Mouse (Mus musculus) layer of hippocampus, postnatal 14 days (tissue): ENCODE measurements around the gene Il27ra. TPM values are rescaled to one million over a fixed set of nuclear protein-coding genes. Genes with fewer than 3 reads are reported as not detected.

Experiments used
- DNase-seq, 2 experiments: peaks; one replicate each; pipeline ENCODE4 v3.0.0; 2021 to 2022; ENCODE audit warnings: low spot score in 2 of 2, mixed read lengths in 1 of 2
- long read RNA-seq, 2 experiments: library from polyadenylated mRNA; stranded (forward); transcript quantifications; one replicate each; pipeline ENCODE4 v2.0.0; 2021
- total RNA-seq, 2 experiments: library from RNA; stranded (reverse); gene quantifications; 2 replicates each; pipeline ENCODE4 v1.2.3; 2021

Il27ra gene
- total RNA-seq, result 1 to 10 TPM; 1.6 to 1.8 TPM
- long read RNA-seq, experiment 1, partial matches to known transcripts, result 0 of 5 reads
- long read RNA-seq, experiment 1, other reads (novel, unspliced or antisense), result 3 of 5 reads
- long read RNA-seq, experiment 2, partial matches to known transcripts, result 0 of 2 reads
- long read RNA-seq, experiment 2, other reads (novel, unspliced or antisense), result 0 of 2 reads

- peak; percentile 41 to 42 for DNase-seq
These were observed at the start of gene Il27ra for GRCm38 (mm10) chr8:84042066-84042947. Gene Il27ra, minus strand, starts transcription at chr8:84042589.

DNA sequence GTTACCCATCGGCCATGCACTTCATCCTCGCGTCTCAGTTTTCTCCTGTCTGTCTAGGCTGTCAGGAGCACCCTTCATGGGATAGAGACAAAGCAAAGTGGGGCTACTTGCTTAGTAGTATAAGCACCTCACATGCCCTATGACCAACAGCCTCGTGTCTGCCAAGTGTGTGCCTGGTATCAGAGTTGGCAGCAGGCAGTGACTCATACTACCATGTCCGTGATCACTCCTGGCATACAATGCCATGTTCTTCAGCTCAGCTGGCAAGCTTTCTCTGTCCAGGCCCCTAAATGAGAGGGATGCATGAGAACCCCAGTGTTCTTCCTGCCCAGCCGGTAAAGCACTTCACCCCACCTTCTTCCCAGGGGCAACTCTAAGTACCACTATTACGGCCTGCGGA is 48.2 kb upstream of the Il27ra start:
- DNase-seq, result no peak

DNA sequence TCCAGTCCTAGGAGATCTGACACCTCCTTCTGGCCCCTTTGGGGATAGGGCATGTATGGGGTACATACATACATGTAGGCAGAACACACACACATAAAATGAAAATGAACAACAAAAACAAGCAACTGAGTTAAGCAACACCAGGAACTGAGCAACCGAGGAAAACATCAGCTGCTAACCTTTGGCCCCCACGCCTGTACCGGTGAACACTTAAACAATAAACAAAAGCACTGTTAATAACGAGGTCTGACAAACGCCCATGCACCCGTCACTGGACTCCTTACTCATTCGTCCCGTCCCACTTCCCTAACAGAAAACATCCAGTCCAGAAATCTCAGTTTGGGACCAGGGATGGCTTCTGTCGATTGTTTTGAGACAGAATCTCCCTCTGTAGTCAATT is 46.9 kb upstream of the Il27ra start:
- no peak for DNase-seq

GRCm38 (mm10) chr8:84087821-84088220 is 45.4 kb upstream of the Il27ra start:
- no peak for DNase-seq

DNA sequence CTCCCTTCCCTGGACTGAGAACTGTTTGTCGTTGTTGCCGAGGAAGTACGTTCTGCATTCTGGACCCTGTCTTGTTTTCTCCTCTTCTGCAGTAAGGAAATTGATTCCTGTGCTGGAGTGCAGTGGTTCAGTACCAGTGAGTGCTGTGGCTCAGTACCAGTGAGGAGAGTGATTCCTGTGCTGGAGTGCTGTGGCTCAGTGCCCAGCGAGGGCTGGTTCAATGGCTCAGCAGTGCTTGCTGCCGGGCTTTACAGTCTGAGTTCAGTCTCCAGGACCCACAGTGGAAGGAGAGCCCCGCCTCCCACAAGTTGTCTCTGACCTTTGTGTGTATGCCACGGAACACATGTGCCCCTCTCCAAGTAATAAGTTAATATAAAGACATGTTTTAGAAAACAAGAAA is 44.8 kb upstream of the Il27ra start:
- no peak for DNase-seq

DNA sequence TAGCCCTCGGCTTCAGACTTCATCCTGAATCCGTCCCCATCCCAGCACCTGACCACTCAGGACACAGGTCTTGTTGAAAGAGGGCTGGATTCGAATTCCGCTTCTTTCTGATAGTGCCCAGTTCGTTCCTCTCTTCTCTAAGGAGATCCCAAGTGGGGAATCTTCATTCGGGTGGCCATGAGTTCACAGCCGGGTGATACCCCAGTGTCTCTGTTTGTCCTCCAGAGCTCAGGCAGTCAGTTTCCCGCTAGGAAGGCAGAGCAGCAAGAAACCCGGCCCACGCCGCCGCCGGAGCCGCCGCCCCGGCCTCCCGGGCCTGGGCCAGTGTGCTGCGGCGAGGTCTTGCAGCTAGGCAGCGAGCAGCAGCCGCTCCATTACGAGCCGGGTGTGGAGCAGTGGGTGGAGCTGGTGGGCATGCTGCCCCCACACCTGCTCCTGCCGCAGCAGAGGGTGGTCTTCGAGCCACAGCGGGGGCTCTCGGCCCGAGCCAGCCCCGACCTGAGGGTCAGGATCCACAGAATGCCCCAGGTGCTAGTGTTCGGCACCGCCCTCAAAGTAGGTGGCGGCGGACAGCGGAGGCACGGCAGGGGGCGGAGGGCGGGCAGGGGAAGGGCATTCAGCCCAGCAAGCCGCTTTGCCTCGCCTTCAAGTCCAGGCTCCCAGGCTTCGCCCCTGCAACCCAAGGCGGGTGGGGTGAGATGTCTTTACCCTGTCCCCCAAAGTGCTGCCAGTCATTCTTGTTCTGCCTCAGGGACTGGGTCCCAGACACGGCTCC is 42.1 kb upstream of the Il27ra start:
- no peak for DNase-seq

- no peak for DNase-seq
These were observed 41.4 kb upstream of the Il27ra start for GRCm38 (mm10) chr8:84083829-84084241.

DNA sequence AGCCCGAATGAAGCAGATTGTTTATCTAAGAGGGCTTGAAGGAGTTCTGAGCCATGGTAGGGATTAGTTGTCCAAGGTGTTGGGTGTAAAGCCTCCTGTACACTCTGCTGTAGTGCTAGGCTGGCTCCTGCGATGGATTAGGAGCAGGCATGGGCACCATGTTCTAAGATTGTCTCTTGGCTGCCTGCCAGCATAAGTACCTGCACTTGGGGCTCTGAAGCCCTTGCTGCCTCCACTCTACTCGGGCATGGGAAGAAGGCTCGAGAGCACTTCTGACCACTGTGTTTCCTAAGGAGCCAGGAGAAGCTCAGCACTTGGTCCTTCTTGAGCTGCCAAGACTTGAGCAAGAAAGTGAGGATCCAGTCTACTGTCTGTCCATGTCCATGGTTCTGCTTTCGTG is 36.8 kb upstream of the Il27ra start:
- DNase-seq, result no peak

DNA sequence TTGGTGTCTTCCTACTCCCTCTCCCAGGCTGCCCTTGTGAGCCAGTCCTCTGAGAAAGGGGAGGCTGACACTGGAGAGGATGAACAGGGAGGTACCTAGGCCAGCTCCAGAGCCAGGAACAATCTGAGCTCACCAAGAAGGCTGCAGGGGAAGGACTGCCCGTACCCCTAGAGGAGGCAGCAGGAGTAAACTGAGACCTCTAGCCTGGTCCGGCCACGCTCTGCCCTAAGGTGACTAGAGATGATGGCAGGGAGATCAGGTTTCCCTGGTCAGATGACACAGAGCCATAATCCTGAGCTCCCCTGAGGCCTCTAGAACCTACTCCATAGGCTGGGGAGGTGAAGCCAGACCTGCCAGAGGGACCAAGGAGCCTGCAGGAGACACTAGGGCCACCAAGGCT is 34.5 kb upstream of the Il27ra start:
- DNase-seq, result no peak

DNA sequence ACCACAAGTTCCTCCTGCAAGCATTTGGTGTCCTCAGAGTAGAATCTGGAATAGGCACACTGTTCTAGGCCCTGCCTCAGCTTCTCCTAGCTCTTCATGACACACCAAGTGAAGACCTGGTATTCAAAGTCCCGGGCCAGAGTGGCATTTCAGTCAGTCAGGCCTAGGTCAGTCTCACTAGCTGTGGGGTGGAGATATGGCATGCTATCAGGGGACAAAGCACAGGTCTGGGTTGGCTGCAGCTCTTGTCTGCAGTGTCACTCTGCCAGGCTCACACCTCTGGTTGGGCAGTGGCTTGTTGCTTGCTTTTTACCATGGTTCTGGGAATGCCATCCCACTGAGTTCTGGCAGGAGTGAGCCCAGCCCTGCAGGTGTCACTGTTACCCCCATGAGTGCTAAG is 34.0 kb upstream of the Il27ra start:
- no peak for DNase-seq

DNA sequence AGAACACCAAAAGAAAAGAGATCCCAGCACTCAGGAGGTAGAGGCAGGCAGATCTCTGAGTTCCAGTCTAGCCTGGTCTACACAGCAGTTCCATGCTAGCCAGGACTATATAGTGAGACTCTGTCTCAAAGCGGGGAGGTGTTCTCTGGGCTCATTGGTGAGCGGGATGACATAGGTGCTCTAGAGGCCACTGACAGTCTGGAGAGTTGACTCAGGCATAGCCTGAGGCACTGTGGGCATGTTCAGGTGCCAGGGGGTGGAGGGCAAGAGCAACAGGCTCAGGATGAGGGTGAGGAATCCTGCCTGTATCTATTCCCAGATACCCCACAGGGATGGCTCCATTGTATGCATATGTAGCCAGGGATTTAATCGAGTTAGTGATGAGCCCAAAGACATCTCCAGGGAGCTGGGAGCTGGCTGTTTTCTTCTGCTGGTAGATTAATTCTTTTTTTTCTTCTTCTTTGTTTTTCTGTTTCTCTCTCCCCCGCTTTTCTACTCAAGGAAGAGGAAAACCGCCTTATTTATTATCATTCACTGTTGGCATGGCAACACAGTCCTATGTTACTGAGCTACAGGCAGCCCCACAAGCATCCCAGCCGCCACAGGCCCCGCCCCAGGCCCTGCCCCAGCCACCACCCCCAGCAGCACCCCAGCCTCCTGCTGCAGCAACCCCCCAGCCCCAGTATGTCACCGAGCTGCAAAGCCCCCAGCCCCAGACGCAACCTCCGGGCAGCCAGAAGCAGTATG is 31.0 kb upstream of the Il27ra start:
- no peak for DNase-seq

DNA sequence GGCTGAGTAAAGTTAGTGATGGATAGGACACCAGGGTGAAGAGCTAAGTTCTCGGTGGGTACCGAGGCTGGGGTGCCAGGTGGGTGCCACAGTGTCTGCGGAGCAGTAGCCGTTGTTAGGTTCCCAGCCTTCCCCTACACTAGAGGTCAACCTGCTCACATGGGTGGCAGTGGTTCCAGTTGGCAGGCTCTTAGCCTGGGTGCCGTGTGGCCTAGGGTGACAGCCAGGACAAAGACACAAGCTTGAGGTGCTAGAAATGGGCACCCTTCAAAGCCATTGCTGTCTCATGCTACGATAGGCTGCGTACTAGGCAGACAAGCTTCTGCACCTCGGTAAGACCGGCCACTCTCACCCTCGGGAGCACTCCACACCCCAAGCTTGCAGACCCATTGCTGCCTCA is 29.9 kb upstream of the Il27ra start:
- DNase-seq, result no peak

GRCm38 (mm10) chr8:84071921-84072320 is 29.5 kb upstream of the Il27ra start:
- DNase-seq, result no peak

DNA sequence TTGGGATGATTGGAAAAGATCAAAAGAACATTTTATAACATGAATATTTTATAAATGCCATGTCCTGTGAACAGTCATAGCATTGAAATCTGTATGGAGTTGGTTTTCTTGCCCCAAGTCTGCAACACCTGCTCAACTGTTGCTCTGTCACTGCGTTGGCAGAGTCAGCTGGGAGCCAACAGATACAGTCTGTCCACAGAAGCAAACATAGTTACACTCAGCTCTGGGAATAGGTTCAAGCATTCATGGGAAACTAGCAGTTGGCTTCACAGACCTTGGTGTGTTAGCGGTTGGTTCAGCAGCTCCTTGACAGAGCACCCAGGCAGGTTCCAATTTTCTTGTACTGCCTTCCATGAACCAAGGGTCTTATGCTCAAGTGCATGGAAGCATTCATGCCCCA is 28.3 kb upstream of the Il27ra start:
- peak; percentile 52 to 88 for DNase-seq

DNA sequence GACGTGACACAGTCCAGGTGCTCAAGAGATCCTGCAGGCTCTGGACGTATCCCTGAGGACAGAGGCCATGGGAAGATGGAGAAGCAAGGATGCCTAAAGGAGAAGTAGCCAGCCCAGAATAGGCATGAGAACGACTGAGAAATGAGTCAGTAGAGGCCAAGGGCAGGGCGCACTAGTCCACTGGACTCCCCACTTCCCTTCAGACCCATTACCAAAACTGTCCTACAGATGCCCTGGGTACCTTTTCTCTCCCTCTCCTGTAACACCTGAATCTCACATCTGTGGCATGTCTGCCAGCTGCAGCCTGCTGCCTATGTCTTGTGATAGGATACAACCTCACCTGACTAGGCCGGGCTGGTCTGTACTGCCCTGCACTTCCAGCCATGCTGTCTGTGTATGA is 27.9 kb upstream of the Il27ra start:
- DNase-seq, result no peak

GRCm38 (mm10) chr8:84069750-84070149 is 27.4 kb upstream of the Il27ra start:
- peak in 1 of 2 experiments; percentile 21 for DNase-seq

DNA sequence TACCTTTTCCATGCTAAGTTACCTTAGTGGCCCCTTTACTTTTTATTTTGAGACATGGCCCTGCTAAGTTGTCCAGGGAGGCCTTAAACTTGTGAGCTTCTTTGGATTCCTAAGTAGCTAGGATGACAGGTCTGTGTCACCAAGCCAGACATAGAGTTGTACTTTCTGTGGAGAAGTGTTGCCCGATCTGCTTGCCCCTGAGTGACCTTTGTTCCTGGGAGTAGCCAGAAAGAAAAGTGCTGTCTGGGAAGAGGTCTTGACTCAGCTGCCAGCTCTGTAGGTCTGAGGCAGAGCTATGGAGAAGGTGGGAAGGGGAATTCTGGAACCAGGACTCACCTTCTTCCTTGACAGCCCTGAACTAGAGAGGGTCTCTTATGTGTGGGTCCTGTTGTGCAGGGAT is 26.8 kb upstream of the Il27ra start:
- no peak for DNase-seq

- DNase-seq, result no peak
These were observed 26.1 kb upstream of the Il27ra start for GRCm38 (mm10) chr8:84068316-84069035.

GRCm38 (mm10) chr8:84067911-84068310 is 25.5 kb upstream of the Il27ra start:
- no peak for DNase-seq

DNA sequence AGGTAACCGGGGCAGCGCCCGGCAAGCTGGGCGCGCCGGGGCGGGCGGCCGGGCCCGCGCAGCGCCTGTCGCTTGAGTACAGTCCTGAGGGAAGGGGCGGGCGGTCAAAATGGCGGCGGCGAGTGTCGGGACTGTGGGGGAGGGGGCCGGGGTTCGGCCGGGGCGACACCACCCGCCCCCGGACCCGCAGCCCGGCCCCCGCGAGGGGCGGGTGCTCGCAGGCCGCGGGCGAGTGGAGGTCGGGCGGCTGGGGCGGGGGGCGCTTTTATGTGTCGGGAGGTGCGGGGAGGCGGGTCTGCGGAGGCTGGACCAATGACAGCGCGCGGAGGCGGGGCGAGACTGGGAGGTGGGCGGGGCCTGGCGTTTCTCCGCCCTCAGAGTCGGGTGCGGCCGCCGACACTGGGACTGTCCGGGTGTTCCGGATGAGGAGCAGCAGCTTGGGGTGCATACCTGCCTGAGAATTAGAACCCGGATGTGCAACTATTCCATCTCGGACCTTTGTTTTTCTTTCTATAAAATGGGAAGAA is 24.7 kb upstream of the Il27ra start:
- peak; percentile 95 to 96 for DNase-seq
